Mouse (Mus musculus) WW6 (cell line): ENCODE measurements around the gene Srm.

ENCODE experiments used
- DNase-seq: peaks from one replicate; pipeline ENCODE4 v3.0.0-alpha.2; 2013; ENCODE audit warnings: low read depth, low spot score

The Srm gene

DNA sequence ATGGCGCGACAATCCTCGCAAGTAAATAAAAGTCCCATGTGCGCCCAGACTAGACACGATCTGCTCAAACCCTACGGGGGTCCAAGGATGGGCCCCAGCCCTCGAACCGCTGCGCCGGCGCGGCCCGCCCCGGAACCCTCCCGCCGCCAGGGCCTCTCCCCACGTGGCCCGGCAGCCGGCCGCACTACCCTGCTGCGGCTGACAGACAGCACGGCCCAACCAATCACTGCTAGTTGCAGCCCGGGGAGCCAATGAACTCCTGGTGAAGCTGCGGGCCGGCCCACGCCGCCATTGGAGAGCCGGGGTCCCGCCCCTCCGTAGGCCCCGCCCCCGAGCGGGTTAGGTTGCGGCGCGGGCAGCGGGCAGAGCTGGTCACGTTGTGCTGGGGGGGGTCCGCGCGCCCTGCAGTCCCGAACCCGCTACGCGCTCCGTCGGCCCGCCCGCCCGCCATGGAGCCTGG lies at the start of gene Srm:
TSS of gene Srm (plus strand) at position 333 of the 460 bp plus-strand sequence.
- peak; percentile 91 for DNase-seq

DNA sequence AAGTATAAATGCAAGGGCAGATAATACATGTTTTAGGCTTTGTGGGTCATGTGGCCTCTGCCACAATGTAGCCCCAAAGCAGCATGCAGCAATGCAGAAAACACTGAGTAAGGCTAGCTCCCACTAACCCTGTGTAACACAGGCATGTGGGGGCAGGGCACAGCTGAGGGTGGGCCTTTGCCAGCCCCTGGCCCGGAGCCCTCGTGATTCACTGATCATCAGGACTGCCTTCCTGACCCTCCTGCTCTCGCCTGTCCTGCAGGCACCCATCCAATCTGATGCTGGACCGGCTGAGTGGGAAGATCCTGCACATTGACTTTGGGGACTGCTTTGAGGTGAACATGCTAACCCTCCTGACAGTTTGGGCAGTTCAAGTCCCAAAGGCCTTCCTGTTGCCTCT lies 42.2 kb upstream of the Srm start:
- DNase-seq: no peak

DNA sequence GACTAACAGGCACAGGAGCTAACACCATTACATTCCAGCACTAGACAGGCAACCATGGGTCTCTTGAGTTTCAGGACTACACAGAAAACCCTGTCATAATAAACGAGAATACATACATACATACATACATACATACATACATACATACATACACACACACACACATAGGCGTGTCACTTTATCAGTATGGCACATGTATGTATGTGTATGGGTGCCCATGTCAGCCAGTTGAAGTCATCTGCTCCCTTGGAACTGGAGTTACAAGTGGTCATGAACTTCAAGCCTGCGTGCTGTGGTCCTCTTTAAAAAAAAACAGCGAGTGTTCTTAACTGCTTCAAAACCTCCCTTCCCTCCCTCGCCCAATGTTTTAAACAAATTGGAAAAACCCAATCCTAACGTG lies 33.5 kb upstream of the Srm start:
- no peak for DNase-seq

DNA sequence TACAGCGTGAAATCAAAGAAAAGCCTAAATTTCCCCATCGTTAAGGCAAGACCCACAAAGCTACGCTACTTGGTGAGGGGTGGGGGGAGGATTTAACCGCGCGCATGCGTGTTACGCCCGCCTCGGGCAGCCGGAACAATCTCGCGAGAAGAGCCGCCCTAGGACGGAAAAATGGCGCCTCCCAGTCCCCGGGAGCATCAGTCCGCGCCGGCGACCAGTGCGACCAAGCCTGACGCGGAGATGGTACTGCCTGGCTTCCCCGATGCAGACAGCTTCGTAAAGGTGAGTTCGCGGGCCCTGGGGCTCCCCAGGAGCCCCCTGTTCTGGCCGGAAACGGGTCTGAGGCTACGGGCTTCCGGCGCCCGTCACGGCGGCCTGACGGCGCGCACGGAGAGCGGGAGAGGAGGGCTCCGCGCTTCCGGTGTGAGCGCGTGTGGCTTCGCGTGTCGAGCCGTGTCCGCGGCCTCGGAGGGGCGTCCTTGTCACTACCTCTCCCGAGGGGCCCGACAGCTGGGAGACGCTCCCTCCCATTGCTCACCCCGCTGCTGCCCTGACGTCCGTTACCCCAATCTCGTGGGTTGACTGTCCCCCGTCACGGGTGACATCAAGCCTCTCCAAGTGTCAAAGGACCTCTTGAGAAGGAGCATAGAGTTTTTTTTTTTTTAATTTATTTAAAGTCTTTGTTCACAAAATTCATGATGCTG lies 32.9 kb upstream of the Srm start, which contains the start of gene Exosc10:
TSS of gene Exosc10 (plus strand) at position 133 of the 704 bp plus-strand sequence.
- peak; percentile 70 for DNase-seq

DNA sequence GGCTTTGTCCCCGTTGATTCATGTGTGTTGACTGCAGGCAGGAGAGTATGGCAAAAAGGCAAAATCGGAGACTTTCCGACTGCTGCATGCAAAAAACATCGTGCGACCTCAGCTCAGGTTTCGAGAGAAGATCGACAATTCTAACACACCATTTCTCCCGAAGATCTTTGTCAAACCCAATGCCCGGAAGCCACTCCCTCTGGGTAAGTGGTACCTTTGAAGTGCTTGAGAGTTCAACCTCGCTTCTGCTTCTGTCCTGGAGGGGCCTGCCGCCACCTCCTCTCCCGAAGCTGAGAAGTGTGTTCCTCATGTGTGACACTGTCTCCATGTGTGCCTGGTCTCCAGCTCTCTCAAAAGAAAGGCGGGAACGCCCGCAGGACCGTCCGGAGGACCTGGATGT lies 28.6 kb upstream of the Srm start:
- no peak for DNase-seq

DNA sequence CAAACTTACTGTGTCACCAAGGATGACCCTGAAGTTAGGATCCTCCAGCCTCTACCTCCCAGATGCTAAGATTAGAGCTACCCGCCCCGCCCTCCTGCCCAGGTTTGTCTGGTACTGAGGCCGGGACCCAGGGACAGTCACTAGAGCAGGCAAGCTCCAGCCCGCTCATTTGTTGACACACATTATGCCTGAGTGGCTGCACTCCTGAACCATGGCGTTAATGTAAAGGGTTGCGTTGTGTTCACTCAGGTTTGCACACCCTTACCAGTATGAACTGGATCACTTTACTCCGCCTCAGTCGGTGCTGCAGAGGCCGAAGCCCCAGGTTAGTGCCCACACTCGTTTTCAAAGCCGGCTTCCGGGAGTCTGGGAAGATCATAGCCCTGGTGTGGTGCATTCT lies 27.7 kb upstream of the Srm start:
- no peak for DNase-seq

DNA sequence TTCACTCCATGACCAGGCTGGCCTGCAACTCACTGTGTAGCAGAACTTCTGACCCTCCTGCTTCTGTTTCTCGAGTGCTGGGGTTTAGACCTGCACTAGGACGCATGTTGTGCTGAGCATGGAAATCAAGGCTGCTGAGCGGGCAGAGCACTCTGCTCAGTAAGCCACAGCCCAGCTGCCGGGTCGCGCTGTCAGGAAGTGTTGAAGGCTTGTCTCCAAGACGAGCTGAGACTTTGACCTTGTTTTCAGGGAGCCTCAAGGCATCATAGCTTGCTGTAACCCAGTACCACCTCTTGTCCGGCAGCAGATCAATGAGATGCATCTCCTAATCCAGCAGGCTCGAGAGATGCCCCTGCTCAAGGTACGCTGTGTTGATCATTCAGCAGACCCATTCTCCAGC lies 21.2 kb upstream of the Srm start:
- no peak for DNase-seq

DNA sequence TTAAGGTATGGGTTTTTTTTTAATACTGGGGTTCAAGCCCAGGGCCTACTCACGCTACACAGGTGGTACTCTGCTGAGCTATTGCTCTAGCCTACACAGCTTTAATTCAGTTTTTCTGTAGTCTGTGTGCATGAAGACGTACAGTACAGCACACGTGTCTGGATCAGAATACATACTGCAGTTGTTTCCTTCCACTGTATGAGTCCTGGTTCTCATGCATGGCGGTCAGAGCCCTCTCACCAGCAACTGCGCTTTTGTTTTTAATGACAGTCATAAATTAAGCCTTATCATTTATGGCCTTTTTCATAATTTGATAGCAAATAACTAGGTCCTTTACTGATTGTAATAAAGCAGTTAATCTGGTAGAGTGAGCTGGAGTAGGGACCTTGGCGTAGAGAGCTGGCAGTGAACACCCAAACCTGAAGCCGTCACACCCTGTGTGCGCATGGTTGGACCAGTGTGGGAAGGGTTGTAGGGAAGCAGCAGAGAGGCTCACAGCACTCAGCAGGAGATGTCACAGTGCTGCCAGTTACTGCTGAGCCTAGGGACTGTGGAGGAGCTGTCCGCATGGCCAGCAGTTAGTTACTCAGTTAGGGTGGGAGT lies 20.5 kb upstream of the Srm start:
- DNase-seq: no peak

DNA sequence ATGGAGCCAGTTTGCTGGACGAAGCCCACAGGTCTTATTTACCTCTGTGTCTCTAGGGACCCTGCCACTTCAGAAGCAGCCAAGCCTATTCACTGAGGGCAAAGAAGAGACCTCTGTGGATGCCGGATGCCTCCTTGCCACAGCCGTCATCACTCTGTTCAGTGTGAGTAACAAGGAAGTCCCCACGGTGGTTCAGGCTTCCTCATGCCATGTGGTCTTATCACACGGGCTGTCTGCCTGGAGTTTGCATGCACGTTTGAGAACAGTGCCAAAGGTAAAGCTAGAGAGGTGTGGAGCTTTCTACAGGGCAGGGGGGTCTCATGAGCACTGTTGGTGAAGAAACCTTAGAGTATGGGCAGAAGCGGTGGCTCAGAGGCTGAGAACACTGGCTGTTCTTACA lies 18.1 kb upstream of the Srm start:
- DNase-seq: no peak

DNA sequence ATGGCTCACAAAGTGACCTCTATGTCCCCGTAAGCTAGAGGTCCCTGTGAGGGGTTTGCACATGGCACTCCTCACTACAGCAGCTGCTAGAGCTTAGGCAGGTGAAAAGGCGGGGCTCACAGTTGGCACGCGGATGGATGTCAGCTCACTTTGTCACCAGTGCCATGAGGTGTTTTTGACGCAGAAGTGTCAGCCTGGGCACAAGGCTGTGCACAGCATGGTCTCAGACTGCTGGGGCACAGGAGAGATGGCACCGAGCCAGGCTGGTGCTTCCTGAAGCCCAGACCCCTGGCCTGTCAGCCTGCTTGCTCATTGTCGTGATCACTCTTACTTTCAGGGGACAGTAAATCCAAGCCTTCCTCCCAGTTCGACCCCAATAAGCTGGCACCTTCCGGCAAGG lies 10.5 kb upstream of the Srm start:
- DNase-seq: no peak

DNA sequence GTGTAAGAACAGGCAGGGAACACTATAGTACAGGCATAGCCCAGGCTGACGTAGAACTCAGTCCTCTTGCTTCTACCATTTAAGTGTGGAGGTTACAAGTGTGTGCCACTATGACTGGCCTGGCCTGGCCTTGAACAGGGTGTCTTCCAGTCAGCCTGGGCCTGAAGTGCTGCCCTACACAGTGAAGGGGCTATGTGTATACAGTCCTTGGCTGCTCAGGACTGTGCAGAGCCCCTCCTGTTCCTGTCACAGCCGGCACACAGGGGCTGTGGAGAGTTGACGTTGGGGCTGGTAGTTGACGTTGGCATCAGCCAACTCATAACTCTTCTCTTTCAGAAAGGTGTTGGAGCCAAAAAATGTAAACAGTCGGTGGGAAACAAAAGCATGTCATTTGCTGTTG lies 9.9 kb upstream of the Srm start:
- DNase-seq: no peak

DNA sequence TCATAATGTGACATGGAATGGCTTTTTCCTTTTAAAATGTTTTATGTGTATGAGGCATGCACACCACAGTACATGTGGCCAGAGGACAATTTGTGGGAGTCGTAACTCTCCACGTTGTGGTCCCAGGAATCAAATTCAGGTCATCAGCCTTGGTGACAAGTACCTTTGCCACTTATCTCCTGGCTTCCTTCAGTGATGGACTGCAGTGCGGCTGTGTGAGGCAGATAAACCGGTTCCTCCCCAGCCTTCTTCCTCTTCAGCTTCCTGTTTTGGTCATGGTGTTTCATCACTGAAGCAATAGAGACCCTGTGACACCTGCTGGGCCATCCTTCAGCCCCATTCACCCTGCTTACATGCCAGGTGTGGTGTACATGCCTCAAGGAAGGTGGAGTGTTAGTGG lies 8.0 kb upstream of the Srm start:
- DNase-seq: no peak

DNA sequence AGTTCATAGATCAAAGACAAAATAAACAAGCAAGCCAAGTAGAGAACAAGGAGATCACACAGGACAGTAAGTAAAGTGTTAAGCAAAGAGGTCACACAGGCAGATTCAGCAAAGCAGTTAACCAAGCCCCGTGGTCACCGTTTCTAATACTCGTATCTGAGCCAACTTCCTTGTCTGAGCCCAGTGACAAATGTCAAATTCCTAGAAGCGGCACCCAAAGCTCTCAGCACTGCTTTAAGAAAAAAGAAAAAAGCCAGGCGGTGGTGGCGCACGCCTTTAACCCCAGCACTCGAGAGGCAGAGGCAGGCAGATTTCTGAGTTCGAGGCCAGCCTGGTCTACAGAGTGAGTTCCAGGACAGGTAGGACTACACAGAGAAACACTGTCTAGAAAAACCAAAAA lies 4.7 kb upstream of the Srm start:
- DNase-seq: no peak

DNA sequence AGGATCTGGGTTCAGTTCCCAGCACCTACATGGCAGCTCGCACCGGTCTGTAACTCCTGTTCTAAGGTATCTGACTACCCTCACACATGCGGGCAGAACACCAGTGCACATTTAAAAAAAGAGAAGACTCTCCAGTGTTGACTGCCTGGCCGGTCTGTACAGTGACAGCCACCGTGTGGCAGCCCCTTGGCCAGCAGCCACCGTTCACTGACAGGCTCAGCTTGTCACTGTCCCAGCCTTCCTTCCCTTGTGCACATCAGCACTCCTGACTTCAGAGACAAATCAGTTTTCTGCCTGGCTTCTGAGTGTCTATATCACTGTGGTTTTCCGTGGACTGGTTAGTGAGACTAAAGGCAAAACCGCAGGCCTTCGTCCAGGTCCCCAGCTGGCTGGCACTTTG lies 2.5 kb upstream of the Srm start:
- no peak for DNase-seq

DNA sequence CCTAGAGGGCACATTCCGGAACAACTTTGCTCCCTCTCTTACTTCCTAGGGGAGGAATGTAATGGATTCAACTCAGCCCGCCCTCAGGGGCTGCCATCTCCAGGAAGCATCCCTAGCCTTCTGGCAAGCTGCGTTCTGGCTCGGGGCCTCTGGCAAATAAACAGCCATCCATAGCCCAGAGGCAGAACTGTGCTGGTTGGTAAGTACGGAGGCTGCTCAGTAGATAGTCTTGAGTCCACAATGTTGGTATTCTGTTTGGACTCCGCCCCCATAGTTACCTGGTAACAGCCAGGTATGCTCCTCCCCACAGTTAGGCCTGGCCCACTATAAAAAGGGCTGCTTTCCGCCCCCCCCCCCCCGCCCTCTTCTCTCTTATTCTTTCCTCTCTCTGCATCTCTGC lies 1.7 kb upstream of the Srm start:
- no peak for DNase-seq

DNA sequence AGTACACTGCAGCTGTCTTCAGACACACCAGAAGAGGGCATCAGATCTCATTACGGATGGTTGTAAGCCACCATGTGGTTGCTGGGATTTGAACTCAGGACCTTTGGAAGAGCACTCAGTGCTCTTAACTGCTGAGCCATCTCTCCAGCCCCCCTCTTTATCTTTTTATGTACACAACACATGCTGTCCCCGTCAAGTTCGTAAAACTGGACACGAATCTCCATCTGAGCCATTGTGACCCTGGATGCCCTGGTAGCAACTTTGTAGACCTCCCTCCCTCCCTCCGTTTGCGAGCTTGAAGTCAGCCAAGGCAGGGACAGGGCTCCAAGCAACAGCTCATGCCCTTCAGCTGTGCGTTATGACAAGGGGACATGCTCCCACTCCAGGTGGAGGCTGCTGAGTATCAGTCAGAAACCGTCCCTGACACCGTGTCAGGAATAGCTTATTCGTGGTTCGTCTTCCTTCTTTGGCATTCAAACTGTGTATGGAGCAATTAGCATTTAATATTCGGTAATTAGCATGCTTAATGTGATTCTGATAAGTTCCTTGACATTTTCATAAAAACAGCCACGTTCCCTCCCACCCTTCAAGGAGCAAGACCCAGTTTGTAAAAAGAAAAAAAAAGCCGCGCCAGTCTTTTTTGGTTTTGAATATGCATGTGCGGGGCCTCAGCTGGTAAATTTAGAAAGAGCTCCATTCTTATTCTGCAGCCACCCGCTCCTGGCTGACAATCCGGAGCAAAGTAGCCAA lies 707 bp upstream of the Srm start:
- no peak for DNase-seq

DNA sequence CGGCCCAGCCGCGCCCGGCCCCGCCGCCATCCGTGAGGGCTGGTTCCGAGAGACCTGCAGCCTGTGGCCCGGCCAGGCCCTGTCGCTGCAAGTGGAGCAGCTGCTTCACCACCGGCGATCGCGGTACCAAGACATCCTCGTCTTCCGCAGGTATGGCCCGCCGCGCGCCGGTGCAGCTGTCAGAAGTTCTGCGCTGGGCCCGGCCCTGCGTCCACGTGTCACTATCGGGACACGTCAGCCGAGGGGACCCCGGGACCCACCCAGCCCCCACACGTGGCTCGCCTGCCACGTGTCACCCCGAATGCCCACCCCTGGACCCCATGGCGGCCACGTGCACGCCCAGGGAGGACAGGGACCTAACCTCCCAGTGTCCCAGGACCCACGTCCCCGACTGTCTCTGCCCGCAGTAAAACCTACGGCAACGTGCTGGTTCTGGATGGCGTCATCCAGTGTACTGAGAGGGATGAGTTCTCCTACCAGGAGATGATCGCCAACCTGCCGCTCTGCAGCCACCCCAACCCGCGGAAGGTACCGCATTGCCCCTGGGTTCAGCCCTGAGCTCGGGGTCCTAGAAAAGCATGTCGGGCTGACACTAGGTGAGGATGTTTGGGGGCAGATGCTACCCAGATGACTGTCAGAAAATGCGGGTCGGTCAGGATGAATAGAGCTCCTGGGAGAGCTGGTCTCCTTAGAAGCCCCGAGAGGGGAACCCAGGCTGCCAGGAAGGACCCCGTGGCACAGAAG lies 506 bp downstream of the Srm start:
- DNase-seq: no peak

DNA sequence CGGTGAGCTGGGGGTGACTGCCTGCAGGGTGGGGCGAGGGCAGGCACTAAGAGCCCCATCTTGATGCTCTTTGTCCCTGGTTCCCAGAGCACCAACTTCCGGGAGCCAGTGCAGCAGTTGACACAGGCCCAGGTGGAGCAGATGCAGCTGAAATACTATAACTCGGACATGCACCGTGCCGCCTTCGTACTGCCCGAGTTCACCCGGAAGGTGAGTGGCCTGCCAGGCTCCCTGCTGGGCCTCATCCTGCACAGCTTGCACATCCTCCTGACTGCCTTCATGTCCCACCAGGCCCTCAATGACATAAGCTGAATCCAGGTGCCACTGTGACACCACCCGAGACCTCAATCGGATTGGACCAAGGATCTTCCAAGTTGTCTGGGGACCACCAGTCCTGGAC lies 2.7 kb downstream of the Srm start:
- DNase-seq: no peak

DNA sequence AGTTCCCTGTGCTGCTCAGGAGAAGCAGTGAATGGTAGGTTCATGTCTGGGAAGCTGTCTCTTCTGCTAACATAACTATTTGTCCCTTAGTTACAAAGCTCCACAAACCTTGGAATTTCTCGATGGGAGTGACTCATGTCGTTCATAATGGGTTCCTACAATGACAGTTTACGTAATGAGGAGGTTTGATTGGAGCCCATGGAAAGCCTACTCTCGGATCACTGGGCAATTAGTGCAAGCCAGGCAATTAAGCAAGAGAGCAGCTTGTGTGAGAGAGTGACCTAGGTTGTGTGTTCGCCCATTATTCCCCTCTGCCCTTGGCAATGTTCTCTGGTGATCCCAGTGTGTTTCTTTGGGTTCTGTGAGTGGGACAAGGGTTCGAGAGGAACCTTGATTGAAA lies 4.6 kb downstream of the Srm start:
- DNase-seq: no peak

DNA sequence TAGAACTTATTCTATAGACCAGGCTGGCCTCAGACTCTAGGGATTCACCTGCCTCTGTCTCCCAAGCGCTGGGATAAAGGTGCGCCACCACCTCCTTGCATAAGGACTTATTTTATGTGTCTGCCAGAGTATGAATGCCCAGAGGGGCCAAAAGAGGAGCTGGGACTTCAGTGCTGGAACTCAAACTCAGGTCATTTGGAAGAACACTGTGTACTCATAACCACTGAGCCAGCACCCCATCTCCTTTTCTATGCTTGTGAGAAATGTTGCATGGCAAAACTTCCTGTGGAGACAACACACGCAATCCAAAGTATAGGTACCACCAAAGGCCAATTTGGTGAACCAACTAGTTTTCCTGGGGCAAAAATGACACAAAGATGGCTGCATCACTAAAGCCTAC lies 5.4 kb downstream of the Srm start:
- DNase-seq: no peak

DNA sequence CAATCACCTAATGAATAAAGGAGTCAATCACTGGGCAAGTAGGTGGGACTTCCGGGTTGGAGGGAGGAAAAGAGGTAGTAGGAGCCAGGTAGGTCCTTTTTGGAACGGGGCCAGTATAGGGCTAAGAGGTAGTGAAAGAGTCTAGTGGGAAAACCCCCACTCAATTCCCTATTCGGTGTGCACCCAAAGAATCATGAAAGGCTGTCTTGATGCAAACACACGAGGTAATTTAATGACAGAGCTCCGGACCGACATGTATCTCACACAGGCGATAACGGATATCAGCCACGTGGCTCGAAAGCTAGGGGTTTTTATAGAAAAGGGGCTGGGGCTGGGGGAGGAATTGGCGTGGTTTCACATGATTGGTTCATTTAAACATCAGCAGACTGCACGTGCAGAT lies 7.5 kb downstream of the Srm start:
- no peak for DNase-seq

DNA sequence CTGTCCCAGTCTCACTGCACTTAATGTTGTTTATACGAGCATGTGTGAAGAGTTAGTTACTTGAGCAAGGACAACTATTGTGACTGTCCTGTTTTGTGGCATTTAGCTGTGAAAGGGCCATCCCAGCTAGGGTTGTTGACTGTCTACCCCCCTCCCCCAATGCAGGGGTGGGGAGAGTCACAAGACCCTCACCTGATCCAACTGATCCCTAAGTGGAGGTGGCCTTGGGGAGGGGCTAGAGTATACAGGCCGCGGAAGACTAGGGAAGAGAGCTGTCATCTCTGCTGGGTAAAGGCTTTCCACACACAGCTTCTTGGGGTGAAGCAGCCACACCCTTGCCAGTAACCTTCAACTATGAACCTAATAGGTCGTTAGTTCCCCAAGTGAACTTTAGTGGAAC lies 9.0 kb downstream of the Srm start:
- no peak for DNase-seq
